Mouse (Mus musculus): Measurements from ENCODE around the gene Cfap100. TPM values are rescaled to one million over a fixed set of nuclear protein-coding genes. Genes with fewer than 3 reads are reported as not detected.
A peak's percentile ranks its signal among the peaks of the same experiment; 100 is the strongest.

Gene Cfap100
- polyA plus RNA-seq, 2 experiments = 0.01 to 0.06 TPM

DNA sequence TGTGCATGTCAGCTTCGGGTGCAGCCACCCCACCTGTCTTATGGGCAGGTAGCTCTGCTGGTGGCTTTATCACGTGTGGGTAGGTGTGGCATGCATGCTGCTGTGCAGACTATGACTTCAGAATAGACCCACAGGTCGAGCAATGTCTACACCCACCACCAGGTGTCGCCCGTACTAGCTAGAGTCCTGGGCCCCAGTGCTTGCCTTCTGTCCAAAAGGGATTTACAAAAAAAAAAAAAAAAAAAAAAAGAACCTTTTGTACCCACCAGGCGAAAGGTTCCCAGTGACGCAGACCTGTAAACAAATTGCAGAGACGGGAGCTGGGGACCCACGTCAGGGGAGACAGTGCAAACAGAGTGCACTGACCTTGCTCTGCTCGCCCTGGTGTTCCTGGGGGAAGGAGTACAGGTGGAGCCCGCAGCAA lies 6.6 kb upstream of the Cfap100 start:
- WGBS (ENCODE audit: insufficient replicate concordance) = 17% methylated on average over 11 of the region's 11 CpGs
- Histone ChIP-seq H3K4me2 (ENCODE audit: low read depth) (no peak overlapping the region), H3K9ac (replicated peaks) (no peak overlapping the region), H3K27ac (no peak overlapping the region), H3K27me3 (ENCODE audit: control insufficient read depth, insufficient read depth, low read length) (no peaks in the 10 kb centered on the region), H3K36me3 (replicated peaks; ENCODE audit: control insufficient read depth, insufficient read depth, low read depth) (no peaks in the 10 kb centered on the region), H3K4me1 (replicated peaks; ENCODE audit: control insufficient read depth in 2 of 2, insufficient read depth in 2 of 2, low read length in 1 of 2) (peaks cover 0 to 5% of the 10 kb centered on the region in 2 experiments; a peak in 1 of 4 replicates), H3K9me3 (ENCODE audit: control insufficient read depth, low read length) (no peaks in the 10 kb centered on the region), H3K4me3 (ENCODE audit: insufficient read depth in 1 of 2, low read depth in 2 of 2, low read length in 2 of 2) (no peak overlapping the region)
- ATAC-seq (ENCODE audit: insufficient read depth) (peak; percentile 76), DNase-seq (ENCODE audit: low read depth in 3 of 3, low spot score in 3 of 3) (peak; percentile 28 to 29 (median 28))
- 0 out of 2 replicates have a peak, but pooled peaks have one; percentile 19 for TF ChIP-seq EP300 (IDR thresholded peaks at IDR 0.05; ENCODE audit: low read depth)
- TF ChIP-seq CTCF (IDR thresholded peaks at IDR 0.05; ENCODE audit: low read depth) = peak; percentile 78

DNA sequence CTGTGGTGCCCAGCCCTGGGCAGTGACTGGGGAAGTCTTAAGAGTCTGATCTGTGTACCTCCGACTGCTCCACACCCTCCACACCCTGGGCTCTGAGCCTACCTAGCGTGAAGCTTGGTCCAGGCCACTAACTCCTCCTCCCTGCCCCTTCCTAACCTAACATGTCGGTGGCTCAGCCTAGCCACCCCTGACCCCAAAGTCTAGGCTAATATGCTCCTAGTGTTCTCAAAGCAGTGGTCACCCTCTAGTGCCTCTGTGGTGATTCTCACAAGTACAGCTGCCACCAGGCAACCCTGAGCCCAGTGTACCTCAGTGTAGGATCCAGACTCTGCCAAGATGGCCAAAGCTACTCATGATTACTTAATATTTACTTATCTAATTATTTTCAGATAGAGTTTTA lies 6.1 kb upstream of the Cfap100 start:
- ATAC-seq (ENCODE audit: insufficient read depth) (peak; percentile 23), DNase-seq (ENCODE audit: low read depth in 3 of 3, low spot score in 3 of 3) (no peak)
- Histone ChIP-seq H3K27ac (no peak overlapping the region), H3K9me3 (ENCODE audit: control insufficient read depth, low read length) (no peaks in the 10 kb centered on the region), H3K9ac (replicated peaks) (no peak overlapping the region), H3K4me2 (ENCODE audit: low read depth) (no peak overlapping the region), H3K4me3 (ENCODE audit: insufficient read depth in 1 of 2, low read depth in 2 of 2, low read length in 2 of 2) (no peak overlapping the region), H3K4me1 (replicated peaks; ENCODE audit: control insufficient read depth in 2 of 2, insufficient read depth in 2 of 2, low read length in 1 of 2) (peaks cover 0 to 5% of the 10 kb centered on the region in 2 experiments; a peak in 1 of 4 replicates), H3K27me3 (ENCODE audit: control insufficient read depth, insufficient read depth, low read length) (no peaks in the 10 kb centered on the region), H3K36me3 (replicated peaks; ENCODE audit: control insufficient read depth, insufficient read depth, low read depth) (no peaks in the 10 kb centered on the region)
- TF ChIP-seq EP300 (IDR thresholded peaks at IDR 0.05; ENCODE audit: low read depth) (no peak), CTCF (IDR thresholded peaks at IDR 0.05; ENCODE audit: low read depth) (no peak)
- WGBS (ENCODE audit: insufficient replicate concordance) = 42% methylated on average over 3 of the region's 3 CpGs

DNA sequence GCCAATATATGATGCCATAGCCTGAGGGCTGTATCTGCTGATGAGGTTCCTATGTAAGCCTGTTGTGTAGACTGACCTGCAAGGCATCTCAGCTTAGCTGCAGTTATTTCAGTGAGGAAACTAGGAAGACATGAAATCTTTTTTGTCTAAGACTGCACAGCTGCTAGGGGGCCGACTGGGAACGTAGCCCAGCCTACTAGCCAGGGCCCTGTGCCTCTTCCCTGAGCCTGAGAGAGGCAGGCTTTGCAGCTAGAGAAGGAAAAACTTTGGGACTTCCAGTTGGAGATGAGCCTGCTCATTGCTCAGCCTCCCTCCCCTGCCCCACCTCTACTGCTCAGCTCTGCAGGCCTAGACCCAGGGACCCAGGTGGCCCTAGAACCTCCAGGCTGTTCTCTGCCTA lies 2.9 kb upstream of the Cfap100 start:
- ATAC-seq (ENCODE audit: insufficient read depth) (no peak), DNase-seq (ENCODE audit: low read depth in 3 of 3, low spot score in 3 of 3) (no peak)
- Histone ChIP-seq H3K4me3 (ENCODE audit: insufficient read depth in 1 of 2, low read depth in 2 of 2, low read length in 2 of 2) (no peak overlapping the region), H3K4me1 (replicated peaks; ENCODE audit: control insufficient read depth in 2 of 2, insufficient read depth in 2 of 2, low read length in 1 of 2) (peaks cover 0 to 2% of the 10 kb centered on the region in 2 experiments; a peak in 1 of 4 replicates), H3K9me3 (ENCODE audit: control insufficient read depth, low read length) (no peaks in the 10 kb centered on the region), H3K9ac (replicated peaks) (no peak overlapping the region), H3K36me3 (replicated peaks; ENCODE audit: control insufficient read depth, insufficient read depth, low read depth) (no peaks in the 10 kb centered on the region), H3K4me2 (ENCODE audit: low read depth) (no peak overlapping the region), H3K27ac (no peak overlapping the region), H3K27me3 (ENCODE audit: control insufficient read depth, insufficient read depth, low read length) (peaks cover 4% of the 10 kb centered on the region)
- WGBS (ENCODE audit: insufficient replicate concordance) = 54% methylated on average over 2 of the region's 2 CpGs
- TF ChIP-seq CTCF (IDR thresholded peaks at IDR 0.05; ENCODE audit: low read depth) (no peak), EP300 (IDR thresholded peaks at IDR 0.05; ENCODE audit: low read depth) (no peak)

DNA sequence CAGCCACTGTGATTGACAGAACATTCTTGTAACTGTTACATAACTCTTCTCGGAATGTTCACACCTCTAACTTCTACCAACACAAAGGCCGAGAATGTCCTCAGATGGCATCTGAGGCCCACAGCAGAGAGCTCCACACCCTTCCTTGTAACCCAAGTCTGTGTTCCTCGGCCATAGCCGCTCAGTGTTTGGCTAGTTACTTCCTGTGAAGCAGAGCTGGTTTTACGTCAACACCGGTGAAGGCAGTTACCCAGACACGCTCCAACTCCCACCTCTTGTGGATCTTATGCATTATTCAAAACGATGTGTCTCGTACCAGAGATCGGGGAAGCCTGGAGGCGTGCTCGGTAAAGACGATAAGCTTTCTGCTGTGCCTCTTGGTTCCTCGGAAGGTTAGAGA lies 1.3 kb upstream of the Cfap100 start:
- TF ChIP-seq CTCF (IDR thresholded peaks at IDR 0.05; ENCODE audit: low read depth) (no peak), EP300 (IDR thresholded peaks at IDR 0.05; ENCODE audit: low read depth) (no peak)
- H3K36me3 ChIP-seq (replicated peaks; ENCODE audit: control insufficient read depth, insufficient read depth, low read depth) = no peaks in the 10 kb centered on the region
- no peaks in the 10 kb centered on the region for H3K9me3 ChIP-seq (ENCODE audit: control insufficient read depth, low read length)
- H3K9ac ChIP-seq (replicated peaks) = no peak overlapping the region
- H3K4me3 ChIP-seq (ENCODE audit: insufficient read depth in 1 of 2, low read depth in 2 of 2, low read length in 2 of 2) = no peak overlapping the region
- DNase-seq (ENCODE audit: low read depth in 3 of 3, low spot score in 3 of 3) (no peak), ATAC-seq (ENCODE audit: insufficient read depth) (no peak)
- H3K4me2 ChIP-seq (ENCODE audit: low read depth) = no peak overlapping the region
- WGBS (ENCODE audit: insufficient replicate concordance) = 63% methylated on average over 14 of the region's 14 CpGs
- no peaks in the 10 kb centered on the region for H3K4me1 ChIP-seq (replicated peaks; ENCODE audit: control insufficient read depth in 2 of 2, insufficient read depth in 2 of 2, low read length in 1 of 2)
- H3K27me3 ChIP-seq (ENCODE audit: control insufficient read depth, insufficient read depth, low read length) = peaks cover 4% of the 10 kb centered on the region
- no peak overlapping the region for H3K27ac ChIP-seq

DNA sequence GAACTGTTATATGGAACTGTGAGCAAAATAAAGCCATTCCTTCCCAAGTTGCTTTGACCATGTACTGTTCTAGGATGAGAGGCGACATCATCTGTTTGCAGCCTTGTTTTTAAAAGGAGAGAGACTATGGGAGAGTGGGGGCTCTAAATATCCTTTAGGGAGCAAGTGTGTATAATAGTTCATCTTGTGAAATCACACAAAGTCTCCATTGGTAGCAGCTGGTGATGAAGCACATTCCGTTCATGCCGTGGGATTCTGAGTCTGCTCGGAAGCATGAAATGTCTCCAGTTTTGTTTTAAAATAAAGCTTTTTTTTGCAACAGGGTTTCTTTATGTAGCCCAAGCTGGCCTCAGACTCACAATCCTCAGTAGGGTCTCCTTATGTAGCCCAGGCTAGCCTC lies 2.6 kb downstream of the Cfap100 start:
- no peak overlapping the region for H3K9ac ChIP-seq (replicated peaks)
- peaks cover 4% of the 10 kb centered on the region for H3K27me3 ChIP-seq (ENCODE audit: control insufficient read depth, insufficient read depth, low read length)
- no peak for DNase-seq (ENCODE audit: low read depth in 3 of 3, low spot score in 3 of 3)
- H3K27ac ChIP-seq = no peak overlapping the region
- TF ChIP-seq EP300 (IDR thresholded peaks at IDR 0.05; ENCODE audit: low read depth) = no peak
- TF ChIP-seq CTCF (IDR thresholded peaks at IDR 0.05; ENCODE audit: low read depth) = no peak
- WGBS (ENCODE audit: insufficient replicate concordance) = 77% methylated on average over 4 of the region's 4 CpGs
- no peak overlapping the region for H3K4me3 ChIP-seq (ENCODE audit: insufficient read depth in 1 of 2, low read depth in 2 of 2, low read length in 2 of 2)
- H3K4me2 ChIP-seq (ENCODE audit: low read depth) = no peak overlapping the region
- H3K36me3 ChIP-seq (replicated peaks; ENCODE audit: control insufficient read depth, insufficient read depth, low read depth) = no peaks in the 10 kb centered on the region
- H3K9me3 ChIP-seq (ENCODE audit: control insufficient read depth, low read length) = no peaks in the 10 kb centered on the region
- H3K4me1 ChIP-seq (replicated peaks; ENCODE audit: control insufficient read depth in 2 of 2, insufficient read depth in 2 of 2, low read length in 1 of 2) = no peaks in the 10 kb centered on the region
- ATAC-seq (ENCODE audit: insufficient read depth) = no peak

Measured in liver, embryonic 14.5 days (tissue).